ENCODE assay signal across 8 mouse cellular contexts in the genomic region with DNA sequence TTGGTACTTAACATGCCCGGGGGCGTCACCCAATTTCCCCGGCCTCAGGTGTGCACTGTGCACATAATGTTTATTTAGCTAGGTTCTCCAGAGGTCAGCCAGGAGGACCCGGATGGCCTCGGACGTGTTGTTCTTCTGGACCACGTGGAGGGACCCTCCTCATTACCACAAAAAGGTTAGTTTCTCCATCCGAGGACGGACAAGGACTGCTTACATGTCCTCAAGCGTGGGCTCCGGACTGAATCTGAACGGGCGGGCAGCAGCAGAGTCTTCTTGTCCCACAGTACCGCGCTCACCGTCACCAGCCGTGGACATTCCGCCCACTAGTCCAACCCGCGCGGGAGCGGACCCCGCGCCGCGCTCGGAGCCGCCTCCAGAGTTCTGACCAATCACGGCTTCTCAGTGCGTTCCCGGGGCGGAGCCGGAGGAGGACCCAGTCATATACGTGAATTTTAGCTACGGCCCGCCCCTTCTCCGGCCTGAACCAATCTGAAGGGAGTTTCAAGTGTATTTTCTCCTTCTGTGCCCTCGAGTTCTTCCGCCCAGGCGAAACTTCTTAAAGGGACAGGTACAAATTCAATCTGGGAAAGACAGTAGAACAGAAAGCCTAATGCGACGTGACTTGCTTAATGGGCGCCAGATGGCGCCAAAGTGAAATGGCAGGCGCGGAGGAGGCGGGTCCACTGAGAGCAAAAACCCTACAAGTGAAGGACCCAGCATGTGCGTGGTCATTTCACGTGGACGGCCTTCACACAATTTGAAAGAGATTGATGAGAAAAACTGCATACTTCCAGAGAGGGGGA. TPM values are rescaled to one million over a fixed set of nuclear protein-coding genes. Genes with fewer than 3 reads are reported as not detected.
DNase-seq lines count a peak whose midpoint lies in the region; ATAC-seq lines count a peak whose summit lies in the region.

A gene (minus strand): TSS at position 401 of the 803 bp plus-strand sequence.

- peak within 1 kb of the TSS; percentile 83 for H3K4me3 ChIP-seq in lung, embryonic 16.5 days (ENCODE audit: low read length)

- H3K9ac ChIP-seq in lung, embryonic 16.5 days (ENCODE audit: low read length), result peak within 1 kb of the TSS; percentile 73

- peak within 1 kb of the TSS; percentile 50; the same call in 1 of the 2 replicates for H3K27ac ChIP-seq in lung, embryonic 16.5 days (ENCODE audit: low read length)

- DNase-seq in MEL-GATA-1-ER (ENCODE audit: extremely low read depth, low read depth), result peak; percentile 99
- peak; percentile 97 for DNase-seq in cerebellum, adult 8-10 months
- peak; percentile 99 for DNase-seq in forelimb bud, embryonic 11.5 days (ENCODE audit: low read depth, low spot score)
- peak; percentile 99 for DNase-seq in layer of hippocampus, adult 9-10 months (ENCODE audit: low spot score)
- peak; percentile 85 for DNase-seq in ovary, postnatal 10 days (ENCODE audit: low spot score)
- DNase-seq in thymus, postnatal 10 days (ENCODE audit: low spot score in 2 of 2), result peak; percentile 92 to 96

- peak; percentile 96 to 97 for ATAC-seq in hematopoietic stem cell, adult 5-6 weeks (replicated peaks in 1 of 2; ENCODE audit: insufficient read depth in 1 of 2, low FRiP score in 2 of 2, low TSS enrichment in 1 of 2, low read depth in 1 of 2, poor library complexity in 2 of 2, severe bottlenecking in 2 of 2)
- ATAC-seq in lung, embryonic 16.5 days (ENCODE audit: low read depth), result peak; percentile 99

- no peaks in the 10 kb centered on the region for H3K36me3 ChIP-seq in lung, embryonic 16.5 days (ENCODE audit: control insufficient read depth, insufficient read depth, low read length)

- H3K9me3 ChIP-seq in lung, embryonic 16.5 days (ENCODE audit: control insufficient read depth, low read length), result no peaks in the 10 kb centered on the region

- H3K4me2 ChIP-seq in lung, embryonic 16.5 days (ENCODE audit: low read depth, low read length), result peak within 1 kb of the TSS; percentile 88

- peaks cover 12% of the 10 kb centered on the region for H3K4me1 ChIP-seq in lung, embryonic 16.5 days (replicated peaks; ENCODE audit: control insufficient read depth, insufficient read depth, low read length)

- H3K27me3 ChIP-seq in lung, embryonic 16.5 days (ENCODE audit: control insufficient read depth, insufficient read depth, low read depth, low read length), result no peaks in the 10 kb centered on the region

- under 1% methylated on average over 50 of the region's 50 CpGs for WGBS in lung, embryonic 16.5 days

RNA-seq across cellular contexts. Expression of the gene that starts here (rescaled TPM):
- total RNA-seq in hematopoietic stem cell, adult 5-6 weeks (2017), result 59.0 and 60.5 TPM in 2 replicates
- 138 and 147 TPM in 2 replicates for polyA plus RNA-seq in lung, embryonic 16.5 days (2015; fragmentation: Nextera tagmentation; extraction: Ambion mirVana)

Comparison
In these comparisons a context has a peak if more than half of its experiments do, and no peak if none do; other contexts are left out.
1. Peak in every context shown above with its lines: DNase-seq, ATAC-seq, H3K4me3 ChIP-seq and H3K27ac ChIP-seq.